Mouse (Mus musculus) forebrain, postnatal 0 days (tissue): Measurements from ENCODE around the gene Hsf5. TPM values are rescaled to one million over a fixed set of nuclear protein-coding genes. Genes with fewer than 3 reads are reported as not detected.

Source experiments
- ATAC-seq: fragments of 200-750 bp; cut with Nextera tagmentation; 2 replicates; pipeline ENCODE4 v1.8.0; 2017; ENCODE audit warnings: mild to moderate bottlenecking, moderate library complexity
- DNase-seq: peaks from one replicate; pipeline ENCODE4 v3.0.0-alpha.2; 2015
- H3K27ac ChIP-seq: fragments of 300-500 bp; sonication (generic); 2 replicates; pipeline ENCODE4 v1.5.1; 2014; ENCODE audit warnings: low read depth, mild to moderate bottlenecking, antibody characterized with exemption, low read length, moderate library complexity, mixed read lengths
- H3K27me3 ChIP-seq: fragments of 300-500 bp; sonication (generic); 2 replicates; pipeline ENCODE4 v1.6.1; 2014; ENCODE audit warnings: mild to moderate bottlenecking, low read length, mixed read lengths; ENCODE audit not compliant: insufficient read depth
- H3K36me3 ChIP-seq: fragments of 300-500 bp; sonication (generic); 2 replicates; pipeline ENCODE4 v1.6.1; 2014; ENCODE audit warnings: mild to moderate bottlenecking, moderate library complexity; ENCODE audit not compliant: insufficient read depth
- H3K4me1 ChIP-seq: fragments of 300-500 bp; sonication (generic); 2 replicates; pipeline ENCODE4 v1.6.1; 2014; ENCODE audit warnings: antibody characterized with exemption; ENCODE audit not compliant: insufficient read depth
- H3K4me2 ChIP-seq: fragments of 300-500 bp; sonication (generic); 2 replicates; pipeline ENCODE4 v1.6.1; 2014; ENCODE audit warnings: low read depth, mild to moderate bottlenecking, moderate library complexity
- H3K4me3 ChIP-seq: fragments of 300-500 bp; sonication (generic); 2 replicates; pipeline ENCODE4 v1.5.1; 2014; ENCODE audit warnings: low read depth, low read length, mixed read lengths
- H3K9ac ChIP-seq: fragments of 300-500 bp; sonication (generic); 2 replicates; pipeline ENCODE4 v1.6.1; 2014; ENCODE audit warnings: mild to moderate bottlenecking
- H3K9me3 ChIP-seq: fragments of 300-500 bp; sonication (generic); 2 replicates; pipeline ENCODE4 v1.6.1; 2016; ENCODE audit warnings: low read length
- CTCF ChIP-seq: sonication (generic); IDR thresholded peaks from 2 replicates; pipeline ENCODE4 v1.5.1; 2016; ENCODE audit warnings: antibody characterized with exemption, control low read depth, low read depth
- WGBS: fragments of 180-500 bp; shearing (Covaris S2); extraction: QIAGEN DNeasy Blood & Tissue Kit; methylation state at CpG from one replicate; pipeline ENCODE4 v1.1.7; 2014; 5-methylcytosine and 5-hydroxymethylcytosine counted together
- polyA plus RNA-seq: library from polyadenylated mRNA; unstranded; fragments of >200 nt; fragmentation: Nextera tagmentation; extraction: Ambion mirVana; gene quantifications from 2 replicates; pipeline ENCODE4 v1.2.1, GENCODE M21; 2015
- total RNA-seq: library from RNA; depleted of rRNA; stranded (reverse); fragments of >200 nt; gene quantifications from 2 replicates; pipeline ENCODE4 v1.2.3, GENCODE M21; 2014

Hsf5 gene
- total and polyA plus RNA-seq, 2 experiments from 2014 or later = 0.16 to 0.48 TPM

DNA sequence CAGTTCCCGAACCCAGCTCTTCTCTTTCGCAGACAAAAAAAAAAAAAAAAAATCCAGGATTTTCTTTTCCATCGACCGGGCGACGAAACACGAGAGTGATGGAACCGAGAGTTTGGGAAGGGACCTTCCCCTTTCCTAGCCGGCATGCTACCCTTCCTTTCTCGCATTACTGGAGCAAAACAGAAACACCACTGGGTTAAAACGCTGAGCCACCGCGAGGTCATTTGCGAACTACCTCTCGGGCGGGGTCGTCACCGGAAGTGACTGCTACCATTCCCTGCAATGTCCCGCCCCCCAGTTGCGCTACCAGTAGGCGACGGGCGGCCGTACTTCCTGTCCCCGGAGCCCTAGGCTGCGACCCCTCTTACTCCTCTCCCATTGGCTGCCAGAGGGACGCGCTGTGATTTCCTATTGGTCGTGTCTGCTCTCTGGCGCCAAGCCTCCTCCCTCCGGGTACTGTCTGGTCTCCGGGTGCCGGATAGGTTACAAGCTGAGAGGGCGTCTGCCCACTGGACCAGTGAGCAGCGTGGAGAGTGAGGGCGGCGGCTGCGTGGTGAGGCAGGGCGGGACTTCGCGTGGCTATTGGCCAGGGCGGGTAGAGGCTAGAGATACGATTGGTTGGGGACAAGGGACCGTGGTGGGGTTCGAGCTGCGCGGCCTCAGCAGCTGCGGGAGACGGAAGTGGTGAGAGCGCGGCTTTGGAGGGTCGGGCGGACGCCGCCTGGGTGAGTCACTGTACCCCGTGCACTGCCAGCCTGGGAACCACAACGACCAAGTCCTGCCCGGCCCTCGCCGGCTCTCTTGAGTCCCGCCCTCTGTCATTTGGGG lies 25.2 kb upstream of the Hsf5 start, which contains the start of gene Mtmr4:
Gene Mtmr4, plus strand, starts transcription at position 637 of the 828 bp plus-strand sequence.
- Histone ChIP-seq H3K4me3 (peak within 1 kb of the TSS; percentile 83), H3K36me3 (0 out of 2 replicates have a peak, but pooled peaks cover 2% of the 10 kb centered on the region), H3K9me3 (no peaks in the 10 kb centered on the region), H3K4me1 (peaks cover 13% of the 10 kb centered on the region; the same call in 1 of the 2 replicates), H3K27ac (peak within 1 kb of the TSS; percentile 89), H3K27me3 (no peaks in the 10 kb centered on the region), H3K4me2 (peak within 1 kb of the TSS; percentile 76), H3K9ac (peak within 1 kb of the TSS; percentile 71)
- DNase-seq (peak; percentile 100), ATAC-seq (peak; percentile 97)
- peak; percentile 34; the same call in 1 of the 2 replicates for TF ChIP-seq CTCF
- 1% methylated on average over 61 of the region's 61 CpGs for WGBS

DNA sequence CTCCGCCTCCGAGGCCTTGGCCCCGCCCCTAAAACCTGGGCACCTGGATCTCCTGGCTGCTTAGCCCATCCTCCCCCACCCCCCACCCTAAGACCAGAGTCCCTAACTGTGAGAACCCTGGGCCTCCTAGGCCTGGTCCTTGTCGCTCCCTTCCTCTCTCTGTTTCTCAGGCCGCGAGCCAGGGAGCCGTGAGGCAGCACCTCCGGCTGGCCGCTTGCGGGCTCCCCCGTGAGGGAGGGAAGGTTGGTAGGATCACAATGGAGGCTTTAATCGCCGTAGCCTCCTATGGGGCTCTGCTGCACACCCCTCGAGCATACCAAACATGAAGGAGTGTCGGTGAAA lies 24.6 kb upstream of the Hsf5 start:
- ATAC-seq = no peak
- DNase-seq = no peak
- Histone ChIP-seq H3K36me3 (0 out of 2 replicates have a peak, but pooled peaks cover 2% of the 10 kb centered on the region), H3K4me3 (peak overlapping the region; percentile 83), H3K9me3 (no peaks in the 10 kb centered on the region), H3K4me1 (peaks cover 13% of the 10 kb centered on the region; the same call in 1 of the 2 replicates), H3K27me3 (no peaks in the 10 kb centered on the region), H3K4me2 (peak overlapping the region; percentile 76), H3K9ac (peak overlapping the region; percentile 71), H3K27ac (peak overlapping the region; percentile 89)
- 3% methylated on average over 14 of the region's 15 CpGs for WGBS
- peak; percentile 35; the same call in 1 of the 2 replicates for TF ChIP-seq CTCF

DNA sequence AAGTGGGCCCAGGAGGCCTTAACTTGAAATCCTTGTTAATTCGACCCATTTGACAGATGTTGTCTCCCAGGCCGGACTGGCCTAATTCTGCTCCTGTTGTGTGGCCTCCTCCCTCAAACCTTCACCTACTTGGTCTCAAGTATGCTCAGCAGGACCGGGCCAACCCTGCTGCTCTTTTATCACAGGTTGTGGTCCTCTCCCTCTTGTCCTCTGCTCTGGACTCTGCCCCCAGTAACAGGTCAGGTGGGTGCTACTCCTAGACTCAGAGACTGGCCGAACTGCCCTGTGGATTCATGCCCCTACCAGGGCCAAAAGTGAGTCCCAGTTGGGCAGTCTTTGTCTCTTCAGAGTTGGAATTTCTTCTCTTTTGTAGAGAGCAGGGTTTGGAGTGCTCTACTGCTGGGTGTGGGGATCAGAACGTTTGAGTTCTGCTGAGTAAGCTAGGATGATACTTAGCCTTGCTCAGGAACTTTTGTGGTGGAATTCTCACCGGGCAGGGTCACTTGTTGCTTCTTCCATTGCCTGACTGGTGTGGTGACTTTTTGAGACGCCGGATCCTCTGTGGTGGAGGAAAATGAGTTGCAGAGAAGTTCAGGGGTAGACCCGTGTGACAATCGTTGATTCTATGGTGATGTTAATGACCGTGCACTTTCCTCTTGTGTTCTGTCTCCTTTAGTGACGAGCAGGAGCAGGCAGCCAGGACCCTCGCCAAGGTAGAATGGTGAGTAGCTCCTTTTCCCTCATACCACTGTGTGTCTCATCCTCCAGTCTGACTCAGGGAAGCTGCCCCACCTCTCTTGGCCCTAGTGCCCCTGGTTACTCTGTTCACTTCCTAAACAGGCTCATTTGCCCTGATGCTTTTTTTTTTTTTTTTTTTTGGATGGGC lies 24.0 kb upstream of the Hsf5 start:
- no peak for DNase-seq
- no peak for TF ChIP-seq CTCF
- ATAC-seq = no peak
- H3K27me3 ChIP-seq = no peaks in the 10 kb centered on the region
- H3K27ac ChIP-seq = peak overlapping the region; percentile 89
- peak overlapping the region; percentile 71 for H3K9ac ChIP-seq
- H3K4me3 ChIP-seq = peak overlapping the region; percentile 83
- H3K4me2 ChIP-seq = peak overlapping the region; percentile 76
- H3K4me1 ChIP-seq = peaks cover 13% of the 10 kb centered on the region; the same call in 1 of the 2 replicates
- peaks cover 9% of the 10 kb centered on the region for H3K36me3 ChIP-seq
- 38% methylated on average over 13 of the region's 13 CpGs for WGBS
- H3K9me3 ChIP-seq = no peaks in the 10 kb centered on the region

DNA sequence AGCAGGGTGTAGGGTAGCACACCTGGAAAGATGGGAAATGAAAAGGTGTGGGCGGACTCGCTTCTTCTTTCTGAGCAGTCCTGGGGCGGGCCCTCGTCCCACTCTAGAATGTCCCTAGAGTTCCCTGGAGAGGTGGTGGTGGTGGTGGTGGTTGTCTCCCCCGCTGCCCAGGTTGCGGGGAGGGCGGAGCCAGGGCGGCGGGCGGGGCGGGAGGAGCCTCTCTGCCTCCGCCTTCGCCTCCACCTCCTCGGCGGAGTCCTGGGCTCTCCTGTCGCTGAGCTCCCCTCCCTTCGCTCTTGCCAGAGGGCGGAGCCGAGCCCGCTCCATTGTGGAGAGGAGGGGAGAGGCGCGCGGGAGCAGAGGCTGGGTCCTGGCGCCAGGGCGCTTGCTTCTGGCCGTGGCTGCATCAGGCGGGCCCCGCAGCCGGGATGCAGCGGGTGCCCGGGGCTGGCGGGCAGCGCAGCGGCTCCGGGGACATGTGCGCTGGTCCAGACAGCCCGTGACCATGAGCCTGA lies 21.6 kb upstream of the Hsf5 start:
- no peak for TF ChIP-seq CTCF
- Histone ChIP-seq H3K4me1 (peaks cover 13% of the 10 kb centered on the region; the same call in 1 of the 2 replicates), H3K27ac (peak overlapping the region; percentile 92)

DNA sequence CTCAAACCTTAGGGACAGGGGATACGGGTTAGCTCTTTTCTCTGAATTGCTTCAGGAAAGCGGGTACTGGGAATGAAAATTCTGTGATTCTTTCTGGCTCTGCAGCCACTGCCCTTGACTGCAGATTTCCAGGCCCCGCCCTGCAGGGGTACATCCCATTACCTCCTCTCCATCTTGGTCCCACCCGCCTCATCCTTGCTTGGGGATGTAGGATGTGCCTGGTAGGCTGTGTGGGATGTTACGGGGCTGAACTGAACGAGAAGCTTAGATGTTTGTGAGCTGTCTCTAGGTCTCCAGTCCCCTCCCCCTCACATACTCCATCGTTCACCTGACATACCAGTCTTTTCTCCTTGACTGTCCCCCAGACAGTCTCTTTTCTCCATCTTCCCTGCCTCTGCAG lies 21.0 kb upstream of the Hsf5 start:
- WGBS = 4% methylated on average over 7 of the region's 7 CpGs
- peak overlapping the region; percentile 92 for H3K27ac ChIP-seq
- peak overlapping the region; percentile 88 for H3K9ac ChIP-seq
- peak; percentile 49 for DNase-seq
- no peaks in the 10 kb centered on the region for H3K27me3 ChIP-seq
- no peaks in the 10 kb centered on the region for H3K9me3 ChIP-seq
- peaks cover 13% of the 10 kb centered on the region; the same call in 1 of the 2 replicates for H3K4me1 ChIP-seq
- no peak for ATAC-seq
- H3K4me2 ChIP-seq = peak overlapping the region; percentile 83
- TF ChIP-seq CTCF = no peak
- H3K36me3 ChIP-seq = peaks cover 36% of the 10 kb centered on the region
- peak overlapping the region; percentile 68 for H3K4me3 ChIP-seq

More for the DNA sequence above, 21.6 kb upstream of the Hsf5 start:
- H3K9me3 ChIP-seq = no peaks in the 10 kb centered on the region
- DNase-seq (peak; percentile 89), ATAC-seq (peak; percentile 40; the same call in 1 of the 2 replicates)
- H3K27me3 ChIP-seq = no peaks in the 10 kb centered on the region
- WGBS = 5% methylated on average over 31 of the region's 37 CpGs
- H3K4me2 ChIP-seq = peak overlapping the region; percentile 83
- H3K4me3 ChIP-seq = peak overlapping the region; percentile 68
- peaks cover 30% of the 10 kb centered on the region for H3K36me3 ChIP-seq
- peak overlapping the region; percentile 88 for H3K9ac ChIP-seq

DNA sequence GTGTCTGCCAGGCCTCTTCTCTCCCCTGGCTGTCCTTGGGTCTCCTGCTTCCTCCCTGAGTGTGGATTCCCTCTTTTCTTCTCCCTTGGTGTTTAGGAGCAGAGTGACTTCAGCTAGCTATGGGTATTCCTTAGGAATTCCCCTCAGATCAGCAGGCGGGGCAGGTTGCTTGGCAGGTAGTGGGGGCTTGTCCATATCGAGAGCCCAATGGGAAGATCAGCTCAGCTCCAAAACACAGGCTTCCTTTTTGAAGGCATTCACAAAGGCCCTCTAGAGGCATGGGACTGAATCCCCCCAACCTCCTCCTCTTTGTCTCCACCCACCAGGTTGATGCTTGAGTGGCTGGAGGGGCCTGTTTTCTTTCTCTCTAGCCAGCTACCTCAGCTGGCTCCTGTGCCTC lies 20.5 kb upstream of the Hsf5 start:
- peaks cover 13% of the 10 kb centered on the region; the same call in 1 of the 2 replicates for H3K4me1 ChIP-seq
- DNase-seq = peak; percentile 73
- peaks cover 40% of the 10 kb centered on the region for H3K36me3 ChIP-seq
- H3K27me3 ChIP-seq = no peaks in the 10 kb centered on the region
- no peaks in the 10 kb centered on the region for H3K9me3 ChIP-seq
- 9% methylated on average over 2 of the region's 2 CpGs for WGBS
- H3K4me3 ChIP-seq = peak overlapping the region; percentile 68
- peak overlapping the region; percentile 92 for H3K27ac ChIP-seq
- ATAC-seq = no peak
- TF ChIP-seq CTCF = peak; percentile 51
- peak overlapping the region; percentile 83 for H3K4me2 ChIP-seq
- H3K9ac ChIP-seq = peak overlapping the region; percentile 88
